Mouse (Mus musculus) central nervous system, embryonic 14 days (tissue): ENCODE data around the gene Tm4sf4. TPM values are rescaled to one million over a fixed set of nuclear protein-coding genes. Genes with fewer than 3 reads are reported as not detected.

ENCODE experiments used
- polyA plus RNA-seq: library from polyadenylated mRNA; depleted of rRNA; stranded (reverse); fragments of >200 nt; gene quantifications from 2 replicates; pipeline ENCODE4 v1.2.3, GENCODE M21; 2012; rRNA removed

Gene Tm4sf4
- polyA plus RNA-seq, result 0.07 and 0.13 TPM in 2 replicates

DNA sequence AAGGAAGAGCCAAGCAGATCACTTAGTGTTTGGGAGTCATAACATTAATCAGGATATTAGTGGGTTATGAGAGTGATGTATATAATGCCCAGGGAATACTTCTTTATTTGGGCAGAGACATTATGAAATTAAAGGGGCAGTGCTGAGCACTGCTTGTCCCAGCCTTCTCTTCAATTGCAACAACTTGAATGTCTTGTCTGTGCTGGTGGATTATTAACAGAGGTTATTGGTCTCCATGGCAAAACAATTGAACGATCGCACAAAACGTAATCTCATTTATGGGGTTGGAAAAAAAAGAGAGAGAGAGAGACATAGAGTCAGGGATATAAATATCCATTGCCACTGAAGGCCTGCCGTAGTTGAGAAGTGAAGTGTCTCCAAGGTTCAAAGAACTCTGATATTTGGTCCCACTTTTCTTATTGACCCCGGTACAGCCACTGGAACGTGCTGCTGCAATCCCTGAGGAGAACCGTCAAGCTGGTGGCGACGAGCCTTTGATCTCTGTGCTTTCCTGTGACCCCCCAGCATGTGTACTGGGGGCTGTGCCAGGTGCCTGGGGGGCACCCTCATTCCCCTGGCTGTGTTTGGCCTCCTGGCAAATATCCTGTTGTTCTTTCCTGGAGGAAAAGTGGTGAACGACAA lies at the start of gene Tm4sf4:
Tm4sf4 (plus strand) TSS at position 226 of the 642 bp plus-strand sequence.

Other genes with a start within 250 kb of the Tm4sf4 start
- gene Tm4sf1, start 123.3 kb upstream of the Tm4sf4 start, polyA plus RNA-seq, result 16.2 and 26.4 TPM in 2 replicates
- 21.6 and 24.7 TPM in 2 replicates for gene Wwtr1, start 150.6 kb downstream of the Tm4sf4 start, polyA plus RNA-seq
- gene Commd2, start 226.4 kb downstream of the Tm4sf4 start, polyA plus RNA-seq, result 56.8 and 59.4 TPM in 2 replicates